In genomic region chr6:94164753-94165536, GRCm38 (mm10) we compare ENCODE assay signal across 22 mouse cellular contexts.
A peak's percentile ranks its signal among the peaks of the same experiment; 100 is the strongest.
DNase-seq lines count a peak whose midpoint lies in the region; ATAC-seq and TF ChIP-seq lines count a peak whose summit lies in the region.
"Had no signal": no experiment of that assay in that cellular context is flagged by ENCODE, and none has a peak within 500 bp of the region (broad histone marks: within the 10 kb centered on the region; RNA-seq: fewer than 3 reads in every experiment).

No protein-coding gene starts in this region.

- peaks cover 18% of the 10 kb centered on the region for H3K79me3 ChIP-seq in C2C12 (ENCODE audit: low read depth)

- no peaks in the 10 kb centered on the region for H3K9me3 ChIP-seq in heart, embryonic 13.5 days
- H3K9me3 ChIP-seq in embryonic facial prominence, embryonic 13.5 days = no peaks in the 10 kb centered on the region
- H3K9me3 ChIP-seq: forebrain, embryonic 12.5 days; hindbrain, embryonic 13.5 days; kidney, embryonic 15.5 days; liver, embryonic 13.5 days; midbrain, embryonic 13.5 days had no signal

- 0 out of 2 replicates have a peak overlapping the region, but pooled peaks have one; percentile 24 for H3K9ac ChIP-seq in heart, embryonic 13.5 days
- 0 out of 2 replicates have a peak overlapping the region, but pooled peaks have one; percentile 32 for H3K9ac ChIP-seq in embryonic facial prominence, embryonic 13.5 days
- H3K9ac ChIP-seq: forebrain, embryonic 12.5 days; hindbrain, embryonic 13.5 days; kidney, embryonic 15.5 days; liver, embryonic 13.5 days; midbrain, embryonic 13.5 days had no signal

- H3K27me3 ChIP-seq in heart, embryonic 13.5 days (replicated peaks) = no peaks in the 10 kb centered on the region
- no peaks in the 10 kb centered on the region for H3K27me3 ChIP-seq in C2C12 (ENCODE audit: control insufficient read depth, insufficient read depth, insufficient read length)
- no peaks in the 10 kb centered on the region for H3K27me3 ChIP-seq in embryonic facial prominence, embryonic 13.5 days
- H3K27me3 ChIP-seq: forebrain, embryonic 12.5 days; hindbrain, embryonic 13.5 days; kidney, embryonic 15.5 days; liver, embryonic 13.5 days; midbrain, embryonic 13.5 days had no signal

- no peak for DNase-seq in heart, postnatal 36 days
- peak; percentile 64 for DNase-seq in lung, postnatal 36 days
- DNase-seq in Muller cell, postnatal 12 days (ENCODE audit: inconsistent ontology term) = no peak
- DNase-seq in thymus, postnatal 10 days (ENCODE audit: low spot score in 2 of 2) = no peak
- DNase-seq in neural tube, embryonic 10.5 days (ENCODE audit: extremely low spot score, low spot score) = no peak
- DNase-seq: adrenal gland, postnatal 25 days; cerebellum, adult 11 months; cerebellum, postnatal 10 days; gastrocnemius, postnatal 14 days; heart, adult 18-20 months; liver, embryonic 13.5 days; right cerebral cortex, postnatal 14 days; thymus, postnatal 25 days had no signal

- no peaks in the 10 kb centered on the region for H3K36me3 ChIP-seq in heart, embryonic 13.5 days
- H3K36me3 ChIP-seq in C2C12 (ENCODE audit: control insufficient read depth, insufficient read depth) = no peaks in the 10 kb centered on the region
- H3K36me3 ChIP-seq in embryonic facial prominence, embryonic 13.5 days = no peaks in the 10 kb centered on the region
- H3K36me3 ChIP-seq: forebrain, embryonic 12.5 days; hindbrain, embryonic 13.5 days; kidney, embryonic 15.5 days; liver, embryonic 13.5 days; midbrain, embryonic 13.5 days had no signal

- no peak overlapping the region for H3K4me2 ChIP-seq in heart, embryonic 13.5 days
- H3K4me2 ChIP-seq in embryonic facial prominence, embryonic 13.5 days = peak overlapping the region; percentile 43; the same call in 1 of the 2 replicates
- H3K4me2 ChIP-seq: forebrain, embryonic 12.5 days; hindbrain, embryonic 13.5 days; kidney, embryonic 15.5 days; liver, embryonic 13.5 days; midbrain, embryonic 13.5 days had no signal

- H3K4me3 ChIP-seq in heart, embryonic 13.5 days = no peak overlapping the region
- H3K4me3 ChIP-seq in C2C12 (ENCODE audit: insufficient read depth, poor library complexity, severe bottlenecking) = no peak overlapping the region
- no peak overlapping the region for H3K4me3 ChIP-seq in embryonic facial prominence, embryonic 13.5 days
- H3K4me3 ChIP-seq: forebrain, embryonic 12.5 days; hindbrain, embryonic 13.5 days; kidney, embryonic 15.5 days; liver, embryonic 13.5 days; midbrain, embryonic 13.5 days had no signal

- WGBS in heart, embryonic 13.5 days = 74% methylated on average over 9 of the region's 9 CpGs
- WGBS in embryonic facial prominence, embryonic 13.5 days = 65% methylated on average over 9 of the region's 9 CpGs

- TF ChIP-seq CTCF in C2C12 (IDR thresholded peaks at IDR 0.05; ENCODE audit: control insufficient read depth, insufficient read depth, insufficient read length) = no peak

- ATAC-seq in heart, embryonic 13.5 days (ENCODE audit: extremely low read depth, insufficient number of reproducible peaks, low FRiP score, low TSS enrichment) = no peak
- no peak for ATAC-seq in embryonic facial prominence, embryonic 13.5 days (ENCODE audit: insufficient number of reproducible peaks, insufficient read depth, low FRiP score, low TSS enrichment, low read depth)
- ATAC-seq: activated CD4-positive, CD25-positive, alpha-beta regulatory T cell, adult 4 months; inflammation-experienced regulatory T-cells, adult 6 months; midbrain, embryonic 13.5 days had no signal

- intact Hi-C loops in heart, postnatal 36 days (cut with DNase I) = no loop called here

- no peak overlapping the region for H3K27ac ChIP-seq in heart, embryonic 13.5 days (replicated peaks)
- H3K27ac ChIP-seq in embryonic facial prominence, embryonic 13.5 days = peak overlapping the region; percentile 62
- H3K27ac ChIP-seq: forebrain, embryonic 12.5 days; hindbrain, embryonic 13.5 days; kidney, embryonic 15.5 days; liver, embryonic 13.5 days; midbrain, embryonic 13.5 days had no signal

- peaks cover 38% of the 10 kb centered on the region for H3K79me2 ChIP-seq in C2C12 (ENCODE audit: control insufficient read depth, insufficient read depth)

- H3ac ChIP-seq in C2C12 (ENCODE audit: control insufficient read depth, insufficient read length, low read depth) = no peak overlapping the region

- H3K4me1 ChIP-seq in heart, embryonic 13.5 days = peaks cover 67% of the 10 kb centered on the region
- H3K4me1 ChIP-seq in embryonic facial prominence, embryonic 13.5 days = peaks cover 69% of the 10 kb centered on the region

TF ChIP-seq in C2C12, 6 proteins besides CTCF, POLR2A, EP300 and RAD21:
- TF ChIP-seq CEBPB (IDR thresholded peaks at IDR 0.05; ENCODE audit: low read depth) (peak; percentile 77), MAX (IDR thresholded peaks at IDR 0.05) (no peak)
